Mouse (Mus musculus): ENCODE data around the gene Tut1.
A peak's percentile ranks its signal among the peaks of the same experiment; 100 is the strongest.
"Not testable (repeated sequence)": the region's sequence is repeated elsewhere in the genome, so short reads cannot be mapped to it uniquely, and the experiment has no call there.

The Tut1 gene

GRCm38 (mm10) chr19:8943047-8943446 lies 10.6 kb upstream of the Tut1 start:
- no peak for DNase-seq (ENCODE audit: low spot score)

GRCm38 (mm10) chr19:8944062-8944461 lies 9.6 kb upstream of the Tut1 start:
- DNase-seq (ENCODE audit: low spot score) = no peak

GRCm38 (mm10) chr19:8944750-8945149 lies 8.9 kb upstream of the Tut1 start:
- no peak for DNase-seq (ENCODE audit: low spot score)

- no peak for DNase-seq (ENCODE audit: low spot score)
Observed at GRCm38 (mm10) chr19:8945251-8945650, 8.4 kb upstream of the Tut1 start.

- no peak for DNase-seq (ENCODE audit: low spot score)
Observed at GRCm38 (mm10) chr19:8946929-8947328, 6.7 kb upstream of the Tut1 start.

GRCm38 (mm10) chr19:8950190-8950589 lies 3.5 kb upstream of the Tut1 start:
- DNase-seq (ENCODE audit: low spot score) = no peak

- DNase-seq (ENCODE audit: low spot score) = no peak
Observed at GRCm38 (mm10) chr19:8952241-8952640, 1.4 kb upstream of the Tut1 start.

GRCm38 (mm10) chr19:8954171-8954570 lies 524 bp downstream of the Tut1 start:
- DNase-seq (ENCODE audit: low spot score) = no peak

GRCm38 (mm10) chr19:8962256-8962655 lies 8.6 kb downstream of the Tut1 start:
- no peak for DNase-seq (ENCODE audit: low spot score)

GRCm38 (mm10) chr19:8965075-8965474 lies 11.4 kb downstream of the Tut1 start:
- no peak for DNase-seq (ENCODE audit: low spot score)

GRCm38 (mm10) chr19:8965771-8966170 lies 12.1 kb downstream of the Tut1 start:
- DNase-seq (ENCODE audit: low spot score) = no peak

- no peak for DNase-seq (ENCODE audit: low spot score)
Observed at GRCm38 (mm10) chr19:8966198-8966589, 12.5 kb downstream of the Tut1 start.

- peak; percentile 99 for DNase-seq (ENCODE audit: low spot score)
Observed at GRCm38 (mm10) chr19:8966590-8967372, 13.1 kb downstream of the Tut1 start, which contains the start of gene Eef1g. TSS of gene Eef1g (plus strand) at chr19:8967041.

GRCm38 (mm10) chr19:8967373-8967743 lies 13.7 kb downstream of the Tut1 start:
- no peak for DNase-seq (ENCODE audit: low spot score)

GRCm38 (mm10) chr19:8967893-8968292 lies 14.2 kb downstream of the Tut1 start:
- no peak for DNase-seq (ENCODE audit: low spot score)

- DNase-seq (ENCODE audit: low spot score) = not testable (repeated sequence)
Observed at GRCm38 (mm10) chr19:8972491-8972890, 18.8 kb downstream of the Tut1 start.

GRCm38 (mm10) chr19:8974638-8975037 lies 21.0 kb downstream of the Tut1 start:
- DNase-seq (ENCODE audit: low spot score) = no peak

- no peak for DNase-seq (ENCODE audit: low spot score)
Observed at GRCm38 (mm10) chr19:8975491-8975890, 21.8 kb downstream of the Tut1 start.

GRCm38 (mm10) chr19:8976535-8976934 lies 22.9 kb downstream of the Tut1 start:
- DNase-seq (ENCODE audit: low spot score) = no peak

GRCm38 (mm10) chr19:8980771-8981170 lies 27.1 kb downstream of the Tut1 start:
- no peak for DNase-seq (ENCODE audit: low spot score)

GRCm38 (mm10) chr19:8981450-8982168 lies 28.0 kb downstream of the Tut1 start:
- DNase-seq (ENCODE audit: low spot score) = no peak

- no peak for DNase-seq (ENCODE audit: low spot score)
Observed at GRCm38 (mm10) chr19:8982303-8983149, 28.9 kb downstream of the Tut1 start.
